Mouse (Mus musculus) MN1 (cell line): ENCODE measurements around the gene Cyp2c68.
"Not testable (repeated sequence)": the region's sequence is repeated elsewhere in the genome, so short reads cannot be mapped to it uniquely, and the experiment has no call there.

Experiments
- DNase-seq: peaks from one replicate; pipeline ENCODE4 v3.0.0-alpha.2; 2016; ENCODE audit warnings: low spot score

Cyp2c68 gene

GRCm38 (mm10) chr19:39740920-39741319 is at the start of gene Cyp2c68:
Gene Cyp2c68 (minus strand): TSS chr19:39741054.
- DNase-seq = no peak

DNA sequence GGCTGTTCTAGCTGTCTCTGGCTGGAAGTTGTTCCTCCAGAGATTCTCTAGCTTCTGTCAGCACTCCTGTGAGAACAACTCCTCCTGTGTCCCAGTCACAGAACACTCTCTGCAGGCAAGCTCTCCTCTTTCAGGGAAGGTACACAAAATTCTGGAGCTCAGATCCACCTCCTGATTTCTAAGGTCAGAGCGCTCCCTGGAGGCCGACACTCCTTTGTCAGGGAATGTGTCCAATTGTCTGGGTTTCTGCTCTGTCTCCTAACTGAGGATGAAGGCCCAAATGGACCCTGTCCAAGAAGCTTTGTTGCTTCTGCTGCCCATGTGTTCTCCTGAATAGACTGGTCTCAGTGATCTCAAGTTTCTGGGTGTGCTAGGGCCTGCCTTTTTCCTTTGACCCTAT is 44.6 kb upstream of the Cyp2c68 start:
- not testable (repeated sequence) for DNase-seq

GRCm38 (mm10) chr19:39745357-39745756 is 4.5 kb upstream of the Cyp2c68 start:
- no peak for DNase-seq

DNA sequence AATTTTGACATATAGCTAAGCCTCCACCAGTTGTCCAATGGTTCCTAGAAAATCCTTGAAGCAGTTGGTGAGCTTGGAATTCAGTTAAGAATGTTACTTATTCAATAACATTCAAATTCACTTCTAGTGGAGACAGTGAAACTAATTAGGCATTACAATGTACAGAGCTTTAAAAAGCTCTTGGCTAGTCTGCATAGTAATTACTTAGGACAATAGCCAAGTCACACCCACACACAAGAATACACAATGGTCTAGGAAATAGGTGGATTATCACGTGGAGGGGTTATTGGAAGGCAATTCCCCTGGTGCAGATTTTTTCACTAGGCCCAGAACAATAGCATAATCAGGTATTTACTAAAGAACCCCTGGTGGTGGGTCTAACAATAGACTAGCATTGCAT is 3.5 kb upstream of the Cyp2c68 start:
- not testable (repeated sequence) for DNase-seq

- not testable (repeated sequence) for DNase-seq
Observed at GRCm38 (mm10) chr19:39711116-39711515, 29.7 kb downstream of the Cyp2c68 start.

GRCm38 (mm10) chr19:39665650-39666049 is 75.2 kb downstream of the Cyp2c68 start:
- not testable (repeated sequence) for DNase-seq

DNA sequence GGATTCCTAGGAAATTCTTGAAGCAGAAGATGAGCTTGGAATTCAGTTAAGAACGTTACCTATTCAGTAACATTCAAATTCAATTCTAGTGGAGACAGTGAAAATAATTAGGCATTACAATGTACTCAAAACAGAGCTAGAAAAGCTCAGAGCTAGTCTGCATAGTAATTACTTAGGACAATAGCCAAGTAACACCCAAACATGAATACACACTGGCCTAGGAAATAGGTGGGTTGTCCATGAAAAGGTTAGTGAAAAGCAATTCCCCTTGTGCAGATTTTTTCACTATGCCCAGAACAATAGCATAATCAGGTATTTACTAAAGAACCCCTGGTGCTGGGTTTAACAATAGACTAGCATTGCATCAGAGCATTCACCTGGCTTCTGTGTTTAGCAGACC is 88.5 kb downstream of the Cyp2c68 start:
- no peak for DNase-seq

- DNase-seq = no peak
Observed at GRCm38 (mm10) chr19:39648938-39649337, 91.9 kb downstream of the Cyp2c68 start, which contains the start of gene Cyp2c67. Gene Cyp2c67 (minus strand): TSS chr19:39649051.

DNA sequence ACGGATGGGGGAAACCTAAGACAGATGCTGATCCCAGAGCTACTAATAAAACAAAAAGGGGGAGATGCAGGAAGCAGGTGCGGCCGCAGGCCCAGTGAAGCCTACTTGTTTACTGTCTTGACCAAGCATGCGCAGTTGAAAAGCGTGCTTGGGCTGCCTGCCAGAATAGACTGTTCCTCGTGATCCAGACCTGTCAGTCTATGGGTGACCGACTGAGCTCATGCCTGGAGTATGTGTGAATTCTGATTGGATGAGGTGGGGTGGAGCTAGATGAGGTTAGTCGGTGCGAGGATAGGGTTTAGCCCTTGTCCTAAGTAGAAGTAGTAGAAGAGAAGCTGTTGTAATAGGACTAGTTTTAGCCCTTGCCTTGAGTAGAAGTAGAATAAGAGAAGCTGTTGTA is 93.3 kb downstream of the Cyp2c68 start:
- DNase-seq = no peak

GRCm38 (mm10) chr19:39644551-39644950 is 96.3 kb downstream of the Cyp2c68 start:
- not testable (repeated sequence) for DNase-seq
